Mouse (Mus musculus) myocyte (in vitro differentiated cells): ENCODE data around the gene Clk4.

Experiments used
- CEBPB ChIP-seq: IDR thresholded peaks from 2 replicates; pipeline ENCODE4 v1.6.1; 2011; ENCODE audit warnings: mild to moderate bottlenecking, moderate library complexity; ENCODE audit not compliant: poor library complexity, insufficient read depth, severe bottlenecking
- MAX ChIP-seq: IDR thresholded peaks from one replicate; pipeline ENCODE4 v1.6.1; 2011; ENCODE audit warnings: low read depth, mild to moderate bottlenecking, control low read depth
- MYOG ChIP-seq, 3 experiments: IDR thresholded peaks; one replicate each; pipeline ENCODE4 v1.6.1; 2011; ENCODE audit warnings: control low read depth in 2 of 3, low read depth in 2 of 3, mild to moderate bottlenecking in 2 of 3; ENCODE audit not compliant: insufficient read length in 2 of 3, control insufficient read depth in 1 of 3, insufficient read depth in 1 of 3
- POLR2A ChIP-seq: IDR thresholded peaks from one replicate; pipeline ENCODE4 v1.6.1; 2011; ENCODE audit warnings: low read depth, mild to moderate bottlenecking, control low read depth, moderate library complexity; ENCODE audit not compliant: insufficient read length
- SRF ChIP-seq: IDR thresholded peaks from one replicate; pipeline ENCODE4 v1.6.1; 2011; ENCODE audit warnings: low read depth; ENCODE audit not compliant: control insufficient read depth, insufficient read length
- TCF12 ChIP-seq: IDR thresholded peaks from one replicate; pipeline ENCODE4 v1.6.1; 2011; ENCODE audit warnings: mild to moderate bottlenecking, control low read depth; ENCODE audit not compliant: poor library complexity, insufficient read depth, severe bottlenecking
- TCF3 ChIP-seq: IDR thresholded peaks from one replicate; pipeline ENCODE4 v1.6.1; 2011; ENCODE audit warnings: low read depth, control low read depth; ENCODE audit not compliant: insufficient read length
- USF1 ChIP-seq: IDR thresholded peaks from one replicate; pipeline ENCODE4 v1.6.1; 2011; ENCODE audit warnings: low read depth, mild to moderate bottlenecking, control low read depth, moderate library complexity

- no peak for TF ChIP-seq POLR2A
- TF ChIP-seq TCF3: no peak
- TF ChIP-seq MAX: no peak
- no peak for TF ChIP-seq USF1
- no peak for TF ChIP-seq SRF
- no peak for TF ChIP-seq CEBPB
- TF ChIP-seq TCF12: no peak
- no peak for TF ChIP-seq MYOG (IDR thresholded peaks at IDR 0.05; ENCODE audit: control insufficient read depth in 1 of 3, insufficient read depth in 1 of 3, insufficient read length in 2 of 3, low read depth in 2 of 3)
These were observed 28.8 kb downstream of the Clk4 start for GRCm38 (mm10) chr11:51290066-51290955.
